Mouse (Mus musculus) embryonic stem cell, embryonic (primary cell): ENCODE measurements at regions not wholly inside any gene's neighbourhood (a gene's known extent, or its start where the extent isn't known, plus 50 kb on each side); places are given as distances from the start of the nearest gene placed in this dataset.
"Not testable (repeated sequence)": the region's sequence is repeated elsewhere in the genome, so short reads cannot be mapped to it uniquely, and the experiment has no call there.

ENCODE experiments used
- CTCF ChIA-PET, 4 experiments: fragments of 300-600 bp in 2 of 4; fragments of 350-600 bp in 2 of 4; sonication (Branson Sonifier 250); formaldehyde crosslinking; loops; one replicate each; lab custom pipeline; 2022; ENCODE audit warnings: inconsistent platforms in 2 of 4; lab: Charles Lee
- POLR2A ChIA-PET, 4 experiments: fragments of 300-600 bp in 2 of 4; fragments of 350-600 bp in 2 of 4; sonication (Branson Sonifier 250); formaldehyde crosslinking; loops; one replicate each; lab custom pipeline; 2022; ENCODE audit warnings: antibody characterized with exemption in 4 of 4, inconsistent platforms in 1 of 4; lab: Charles Lee

- ChIA-PET CTCF (interaction anchor here in 2 of 4 experiments (0.5 to 0.6 kb wide), 2 partner anchors 8 to 22 kb away, joined by 3 to 11 read pairs; no protein-coding TSS in a partner anchor), POLR2A (interaction anchor here in 3 of 4 experiments (0.9 to 1.6 kb wide), 4 partner anchors 10 to 196 kb away, joined by 3 read pairs; no protein-coding TSS in a partner anchor)
Measured at GRCm38 (mm10) chr17:13487291-13488215, 133.2 kb downstream of the Tcp10c start.

- POLR2A ChIA-PET, result interaction anchor here in 2 of 4 experiments (0.6 to 1.6 kb wide), 7 partner anchors 8 to 195 kb away, joined by 3 to 6 read pairs (median 3); no protein-coding TSS in a partner anchor
- CTCF ChIA-PET, result no interaction called here
Measured at GRCm38 (mm10) chr17:13488608-13489324, 134.4 kb downstream of the Tcp10c start.

- ChIA-PET CTCF (interaction anchor here in 1 of 4 experiments (0.7 kb wide), 1 partner anchor 184 kb away, joined by 4 read pairs; no protein-coding TSS in a partner anchor), POLR2A (interaction anchor here in 2 of 4 experiments (0.7 to 1.5 kb wide), 5 partner anchors 9 to 776 kb away, joined by 3 to 5 read pairs (median 4); no protein-coding TSS in a partner anchor)
Measured at GRCm38 (mm10) chr17:13492239-13492638, 137.9 kb downstream of the Tcp10c start.

GRCm38 (mm10) chr17:13492649-13493277 lies 138.4 kb downstream of the Tcp10c start:
- ChIA-PET POLR2A (interaction anchor here in 2 of 4 experiments (0.7 to 1.5 kb wide), 5 partner anchors 8 to 775 kb away, joined by 3 to 5 read pairs (median 4); no protein-coding TSS in a partner anchor), CTCF (interaction anchor here in 1 of 4 experiments (0.7 kb wide), 1 partner anchor 184 kb away, joined by 4 read pairs; no protein-coding TSS in a partner anchor)

- CTCF ChIA-PET, POLR2A ChIA-PET: not testable (repeated sequence)
Measured at GRCm38 (mm10) chr17:13493866-13494265, 139.5 kb downstream of the Tcp10c start.

- POLR2A ChIA-PET, CTCF ChIA-PET: not testable (repeated sequence)
Measured at GRCm38 (mm10) chr17:13494475-13494874, 140.1 kb downstream of the Tcp10c start.

GRCm38 (mm10) chr17:13504365-13504764 lies 150.0 kb downstream of the Tcp10c start:
- POLR2A ChIA-PET, result interaction anchor here in 1 of 4 experiments (1.5 kb wide), 1 partner anchor 304 kb away, joined by 3 read pairs; no protein-coding TSS in a partner anchor
- CTCF ChIA-PET, result not testable (repeated sequence)

GRCm38 (mm10) chr17:13504827-13505268 lies 150.5 kb downstream of the Tcp10c start:
- CTCF ChIA-PET, result not testable (repeated sequence)
- POLR2A ChIA-PET, result interaction anchor here in 1 of 4 experiments (1.5 kb wide), 1 partner anchor 305 kb away, joined by 3 read pairs; no protein-coding TSS in a partner anchor

- POLR2A ChIA-PET, CTCF ChIA-PET: not testable (repeated sequence)
Measured at GRCm38 (mm10) chr17:13507397-13508063, 153.2 kb downstream of the Tcp10c start.

GRCm38 (mm10) chr17:13519409-13520201 lies 165.2 kb downstream of the Tcp10c start:
- POLR2A ChIA-PET, result interaction anchor here in 1 of 4 experiments (0.7 kb wide), 1 partner anchor 27 kb away, joined by 4 read pairs; no protein-coding TSS in a partner anchor
- CTCF ChIA-PET, result not testable (repeated sequence)

GRCm38 (mm10) chr17:13532579-13532978 lies 178.2 kb downstream of the Tcp10c start:
- POLR2A ChIA-PET, CTCF ChIA-PET: not testable (repeated sequence)

- POLR2A ChIA-PET, result interaction anchor here in 1 of 4 experiments (0.8 kb wide), 1 partner anchor 177 kb away, joined by 3 read pairs; no protein-coding TSS in a partner anchor
- CTCF ChIA-PET, result no interaction called here
Measured at GRCm38 (mm10) chr17:13540446-13541241, 186.3 kb downstream of the Tcp10c start.

- ChIA-PET CTCF (no interaction called here), POLR2A (interaction anchor here in 1 of 4 experiments (0.8 kb wide), 1 partner anchor 176 kb away, joined by 3 read pairs; no protein-coding TSS in a partner anchor)
Measured at GRCm38 (mm10) chr17:13541249-13541648, 186.9 kb downstream of the Tcp10c start.

GRCm38 (mm10) chr17:13542261-13542660 lies 187.9 kb downstream of the Tcp10c start:
- CTCF ChIA-PET, result interaction anchor here in 1 of 4 experiments (0.6 kb wide), 1 partner anchor 1629 kb away, joined by 15 read pairs; no protein-coding TSS in a partner anchor

GRCm38 (mm10) chr17:13542856-13543255 lies 188.5 kb downstream of the Tcp10c start:
- ChIA-PET CTCF (interaction anchor here in 1 of 4 experiments (0.6 kb wide), 1 partner anchor 1629 kb away, joined by 15 read pairs; no protein-coding TSS in a partner anchor), POLR2A (interaction anchor here in 2 of 4 experiments (0.6 to 0.8 kb wide), 2 partner anchors 302 to 626 kb away, joined by 3 read pairs; no protein-coding TSS in a partner anchor)

More at GRCm38 (mm10) chr17:13542261-13542660, 187.9 kb downstream of the Tcp10c start:
- POLR2A ChIA-PET, result interaction anchor here in 3 of 4 experiments (0.6 kb wide), 4 partner anchors 17 to 348 kb away, joined by 3 to 6 read pairs (median 3); no protein-coding TSS in a partner anchor
